Mouse (Mus musculus) heart, embryonic 12.5 days (tissue): ENCODE results near the gene Exo5. TPM values are rescaled to one million over a fixed set of nuclear protein-coding genes. Genes with fewer than 3 reads are reported as not detected.

Source experiments
- ATAC-seq: fragments of 200-750 bp; cut with Nextera tagmentation; 2 replicates; pipeline ENCODE4 v1.8.0; 2017; ENCODE audit warnings: moderate TSS enrichment, moderate library complexity; ENCODE audit not compliant: insufficient number of reproducible peaks, low FRiP score
- H3K27ac ChIP-seq: fragments of 300-500 bp; sonication (generic); 2 replicates; pipeline ENCODE4 v1.5.1; 2016; ENCODE audit warnings: mild to moderate bottlenecking, moderate library complexity; ENCODE audit not compliant: poor library complexity, severe bottlenecking
- H3K27me3 ChIP-seq: fragments of 300-500 bp; sonication (generic); replicated peaks from 2 replicates; pipeline ENCODE4 v1.6.1; 2016; ENCODE audit warnings: mild to moderate bottlenecking, moderate library complexity
- H3K36me3 ChIP-seq: fragments of 300-500 bp; sonication (generic); 2 replicates; pipeline ENCODE4 v1.6.1; 2016; ENCODE audit warnings: mild to moderate bottlenecking, moderate library complexity
- H3K4me1 ChIP-seq: fragments of 300-500 bp; sonication (generic); replicated peaks from 2 replicates; pipeline ENCODE4 v1.6.1; 2016; ENCODE audit warnings: mild to moderate bottlenecking
- H3K4me2 ChIP-seq: fragments of 300-500 bp; sonication (generic); 2 replicates; pipeline ENCODE4 v1.6.1; 2016; ENCODE audit warnings: mild to moderate bottlenecking, moderate library complexity
- H3K4me3 ChIP-seq: fragments of 300-500 bp; sonication (generic); 2 replicates; pipeline ENCODE4 v1.5.1; 2016; ENCODE audit warnings: mild to moderate bottlenecking
- H3K9ac ChIP-seq: fragments of 300-500 bp; sonication (generic); 2 replicates; pipeline ENCODE4 v1.6.1; 2016; ENCODE audit warnings: mild to moderate bottlenecking, moderate library complexity
- H3K9me3 ChIP-seq: fragments of 300-500 bp; sonication (generic); replicated peaks from 2 replicates; pipeline ENCODE4 v1.6.1; 2016; ENCODE audit warnings: mild to moderate bottlenecking, moderate library complexity
- WGBS: fragments of 180-500 bp; shearing (Covaris S2); methylation state at CpG from one replicate; pipeline ENCODE4 v1.1.7; 2016; 5-methylcytosine and 5-hydroxymethylcytosine counted together
- polyA plus RNA-seq: library from polyadenylated mRNA; unstranded; fragments of >200 nt; fragmentation: Nextera tagmentation; extraction: Ambion mirVana; gene quantifications from 2 replicates; pipeline ENCODE4 v1.2.1, GENCODE M21; 2016

Gene Exo5
- 11.9 and 13.1 TPM in 2 replicates for polyA plus RNA-seq

GRCm38 (mm10) chr4:120924554-120925299, at the start of gene Exo5:
TSS of gene Exo5 (minus strand) at chr4:120925017.
- Histone ChIP-seq H3K4me3 (peak within 1 kb of the TSS; percentile 89), H3K9me3 (0 out of 2 replicates have a peak, but pooled peaks cover 4% of the 10 kb centered on the region), H3K27ac (peak within 1 kb of the TSS; percentile 90), H3K9ac (peak within 1 kb of the TSS; percentile 77), H3K4me2 (peak within 1 kb of the TSS; percentile 78), H3K4me1 (0 out of 2 replicates have a peak, but pooled peaks cover 11% of the 10 kb centered on the region), H3K27me3 (no peaks in the 10 kb centered on the region), H3K36me3 (peaks cover 31% of the 10 kb centered on the region)
- WGBS: under 1% methylated on average over 33 of the region's 33 CpGs
- ATAC-seq: peak; percentile 99

GRCm38 (mm10) chr4:120971842-120972241, 47.0 kb upstream of the Exo5 start:
- no peak overlapping the region for H3K4me2 ChIP-seq
- H3K4me3 ChIP-seq: no peak overlapping the region
- no peak overlapping the region for H3K9ac ChIP-seq
- peaks cover 77% of the 10 kb centered on the region for H3K36me3 ChIP-seq
- H3K27ac ChIP-seq: no peak overlapping the region
- no peak for ATAC-seq
- no peaks in the 10 kb centered on the region for H3K9me3 ChIP-seq
- 93% methylated on average over 8 of the region's 8 CpGs for WGBS
- no peaks in the 10 kb centered on the region for H3K27me3 ChIP-seq
- H3K4me1 ChIP-seq: 0 out of 2 replicates have a peak, but pooled peaks cover under 1% of the 10 kb centered on the region

GRCm38 (mm10) chr4:120969382-120970146, 44.7 kb upstream of the Exo5 start:
- 0 out of 2 replicates have a peak, but pooled peaks have one; percentile 10 for ATAC-seq
- WGBS: 83% methylated on average over 5 of the region's 5 CpGs
- H3K36me3 ChIP-seq: peaks cover 62% of the 10 kb centered on the region
- no peak overlapping the region for H3K27ac ChIP-seq
- no peaks in the 10 kb centered on the region for H3K27me3 ChIP-seq
- H3K4me3 ChIP-seq: no peak overlapping the region
- H3K4me1 ChIP-seq: 0 out of 2 replicates have a peak, but pooled peaks cover 6% of the 10 kb centered on the region
- no peaks in the 10 kb centered on the region for H3K9me3 ChIP-seq
- H3K4me2 ChIP-seq: no peak overlapping the region
- no peak overlapping the region for H3K9ac ChIP-seq

- no peak overlapping the region for H3K4me3 ChIP-seq
- 0 out of 2 replicates have a peak, but pooled peaks cover 6% of the 10 kb centered on the region for H3K4me1 ChIP-seq
- 91% methylated on average over 9 of the region's 9 CpGs for WGBS
- no peak overlapping the region for H3K9ac ChIP-seq
- H3K27me3 ChIP-seq: 0 out of 2 replicates have a peak, but pooled peaks cover 3% of the 10 kb centered on the region
- H3K36me3 ChIP-seq: peaks cover 55% of the 10 kb centered on the region
- ATAC-seq: no peak
- no peak overlapping the region for H3K27ac ChIP-seq
- no peaks in the 10 kb centered on the region for H3K9me3 ChIP-seq
- H3K4me2 ChIP-seq: no peak overlapping the region
Measured at GRCm38 (mm10) chr4:120968486-120968885, 43.7 kb upstream of the Exo5 start.

- Histone ChIP-seq H3K9ac (no peak overlapping the region), H3K27ac (no peak overlapping the region), H3K4me2 (no peak overlapping the region), H3K27me3 (no peaks in the 10 kb centered on the region), H3K4me3 (no peak overlapping the region), H3K9me3 (no peaks in the 10 kb centered on the region), H3K36me3 (no peaks in the 10 kb centered on the region), H3K4me1 (peaks cover 10% of the 10 kb centered on the region; the same call in 1 of the 2 replicates)
- ATAC-seq: no peak
- WGBS: 88% methylated on average over 1 of the region's 1 CpGs
Measured at GRCm38 (mm10) chr4:120955586-120955985, 30.8 kb upstream of the Exo5 start.

- Histone ChIP-seq H3K4me3 (no peak overlapping the region), H3K4me1 (peaks cover 8% of the 10 kb centered on the region; the same call in 1 of the 2 replicates), H3K36me3 (no peaks in the 10 kb centered on the region), H3K4me2 (no peak overlapping the region), H3K9ac (no peak overlapping the region), H3K27ac (no peak overlapping the region), H3K9me3 (no peaks in the 10 kb centered on the region), H3K27me3 (no peaks in the 10 kb centered on the region)
- 83% methylated on average over 1 of the region's 1 CpGs for WGBS
- ATAC-seq: no peak
Measured at GRCm38 (mm10) chr4:120953667-120954066, 28.9 kb upstream of the Exo5 start.

GRCm38 (mm10) chr4:120953038-120953437, 28.2 kb upstream of the Exo5 start:
- Histone ChIP-seq H3K36me3 (peaks cover 3% of the 10 kb centered on the region; the same call in 1 of the 2 replicates), H3K9ac (no peak overlapping the region), H3K9me3 (no peaks in the 10 kb centered on the region), H3K4me1 (peaks cover 8% of the 10 kb centered on the region; the same call in 1 of the 2 replicates), H3K27me3 (no peaks in the 10 kb centered on the region), H3K4me2 (no peak overlapping the region), H3K4me3 (no peak overlapping the region), H3K27ac (peak overlapping the region; percentile 85)
- ATAC-seq: no peak
- WGBS: 53% methylated on average over 4 of the region's 4 CpGs

- H3K27ac ChIP-seq: peak overlapping the region; percentile 85
- ATAC-seq: peak; percentile 34
- peak overlapping the region; percentile 80 for H3K4me2 ChIP-seq
- 36% methylated on average over 6 of the region's 6 CpGs for WGBS
- H3K4me3 ChIP-seq: peak overlapping the region; percentile 69
- H3K9me3 ChIP-seq: no peaks in the 10 kb centered on the region
- peaks cover 10% of the 10 kb centered on the region for H3K36me3 ChIP-seq
- no peaks in the 10 kb centered on the region for H3K27me3 ChIP-seq
- peaks cover 8% of the 10 kb centered on the region; the same call in 1 of the 2 replicates for H3K4me1 ChIP-seq
- H3K9ac ChIP-seq: 0 out of 2 replicates have a peak overlapping the region, but pooled peaks have one; percentile 52
Measured at GRCm38 (mm10) chr4:120952163-120952562, 27.3 kb upstream of the Exo5 start.

- H3K9ac ChIP-seq: peak within 1 kb of the TSS; percentile 79
- peak within 1 kb of the TSS; percentile 69 for H3K4me3 ChIP-seq
- H3K9me3 ChIP-seq: no peaks in the 10 kb centered on the region
- H3K4me1 ChIP-seq: peaks cover 8% of the 10 kb centered on the region; the same call in 1 of the 2 replicates
- ATAC-seq: peak; percentile 97
- WGBS: under 1% methylated on average over 60 of the region's 60 CpGs
- peak within 1 kb of the TSS; percentile 80 for H3K4me2 ChIP-seq
- H3K27ac ChIP-seq: peak within 1 kb of the TSS; percentile 85
- H3K27me3 ChIP-seq: no peaks in the 10 kb centered on the region
- peaks cover 17% of the 10 kb centered on the region for H3K36me3 ChIP-seq
Measured at GRCm38 (mm10) chr4:120951428-120951973, 26.7 kb upstream of the Exo5 start, which contains the start of gene Zfp69. TSS of gene Zfp69 (minus strand) at chr4:120951699.

- WGBS: 3% methylated on average over 20 of the region's 20 CpGs
- peaks cover 22% of the 10 kb centered on the region for H3K36me3 ChIP-seq
- peak overlapping the region; percentile 85 for H3K27ac ChIP-seq
- no peaks in the 10 kb centered on the region for H3K9me3 ChIP-seq
- H3K4me1 ChIP-seq: peaks cover 8% of the 10 kb centered on the region; the same call in 1 of the 2 replicates
- H3K9ac ChIP-seq: peak overlapping the region; percentile 79
- peak overlapping the region; percentile 80 for H3K4me2 ChIP-seq
- H3K4me3 ChIP-seq: peak overlapping the region; percentile 69
- no peak for ATAC-seq
- no peaks in the 10 kb centered on the region for H3K27me3 ChIP-seq
Measured at GRCm38 (mm10) chr4:120950763-120951427, 26.1 kb upstream of the Exo5 start.
